Mouse (Mus musculus): ENCODE data around the gene Ahsg.

The Ahsg gene

DNA sequence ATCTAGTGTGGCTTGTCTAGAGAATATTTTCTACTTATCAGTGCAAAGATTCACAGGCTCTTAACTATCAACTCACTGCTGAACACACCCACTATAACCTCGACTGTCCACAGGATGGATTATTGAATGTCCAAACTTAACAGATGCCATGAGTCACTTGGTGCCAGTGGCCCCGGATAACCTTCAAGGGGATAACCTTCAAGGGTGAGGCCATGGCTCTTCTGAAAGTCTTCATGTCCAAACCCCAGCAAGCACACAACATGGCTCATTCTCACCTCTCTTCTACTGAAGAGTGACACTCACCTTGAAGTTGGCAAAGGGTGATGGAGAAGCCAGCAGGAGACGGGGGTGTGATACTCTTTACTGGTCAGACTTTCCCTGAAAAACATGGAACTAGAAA is 4.4 kb upstream of the Ahsg start:
- no peak for DNase-seq (ENCODE audit: low spot score in 2 of 2)

GRCm38 (mm10) chr16:22888835-22889234 is 2.2 kb upstream of the Ahsg start:
- no peak for DNase-seq (ENCODE audit: low spot score in 2 of 2)

DNA sequence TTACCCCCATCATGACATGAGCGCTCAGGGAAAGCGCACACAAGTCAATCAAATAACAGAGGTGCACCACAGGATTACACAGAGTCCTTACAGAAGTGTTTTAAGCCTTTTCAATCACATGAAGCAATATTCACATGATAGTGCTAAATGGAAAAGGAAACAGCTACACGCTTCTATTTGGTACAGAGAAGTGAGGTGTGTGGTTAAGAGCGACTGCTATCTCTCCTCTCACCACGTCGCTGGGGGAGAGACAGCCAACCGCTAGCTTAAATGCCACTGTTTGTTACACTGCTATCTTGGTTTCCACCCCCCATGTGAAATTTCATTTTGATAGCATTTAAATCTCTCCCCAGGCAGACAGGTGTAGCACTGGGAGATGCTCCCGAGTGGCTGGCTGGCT is 1.4 kb upstream of the Ahsg start:
- DNase-seq (ENCODE audit: low spot score in 2 of 2) = no peak

DNA sequence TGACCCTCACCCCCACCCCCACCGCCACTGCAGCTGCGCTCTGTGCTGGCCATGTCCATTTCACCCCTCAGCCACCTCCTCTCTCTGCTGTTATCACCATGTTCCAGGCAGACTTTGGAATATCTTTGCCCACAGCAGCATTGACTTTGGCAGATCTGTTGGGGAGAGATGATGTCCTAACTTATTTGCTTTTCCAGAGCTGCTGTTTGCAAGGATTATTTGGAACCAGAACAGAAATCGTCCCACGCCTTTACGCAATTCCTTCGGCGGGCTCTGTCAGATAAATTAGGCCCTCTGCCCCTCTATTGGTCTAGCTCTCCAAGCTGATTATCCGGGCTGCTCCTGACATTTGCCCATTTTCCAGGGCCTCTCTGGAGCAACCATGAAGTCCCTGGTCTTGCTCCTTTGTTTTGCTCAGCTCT is 667 bp downstream of the Ahsg start:
- no peak for DNase-seq (ENCODE audit: low spot score in 2 of 2)

DNA sequence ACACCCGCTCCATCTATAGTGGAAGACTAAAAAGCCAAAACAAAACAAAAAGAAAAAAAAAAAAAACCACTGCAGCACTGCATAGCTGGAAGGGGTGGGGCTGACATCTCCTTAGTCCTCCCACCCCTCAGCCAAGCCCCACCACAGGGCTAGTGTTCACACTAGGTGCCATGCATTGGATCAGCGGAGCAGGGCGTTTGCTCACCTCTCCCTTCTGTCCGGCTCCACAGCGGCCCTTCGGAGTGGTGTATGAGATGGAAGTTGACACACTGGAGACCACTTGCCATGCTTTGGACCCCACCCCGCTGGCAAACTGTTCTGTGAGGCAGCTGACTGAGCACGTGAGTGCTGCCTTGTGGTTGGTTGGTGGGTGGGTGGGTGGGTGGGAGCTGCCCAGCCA is 3.0 kb downstream of the Ahsg start:
- no peak for DNase-seq (ENCODE audit: low spot score in 2 of 2)

- no peak for DNase-seq (ENCODE audit: low spot score in 2 of 2)
Measured at GRCm38 (mm10) chr16:22896618-22897017, 5.5 kb downstream of the Ahsg start.

GRCm38 (mm10) chr16:22899346-22899745 is 8.3 kb downstream of the Ahsg start:
- no peak for DNase-seq (ENCODE audit: low spot score in 2 of 2)

DNA sequence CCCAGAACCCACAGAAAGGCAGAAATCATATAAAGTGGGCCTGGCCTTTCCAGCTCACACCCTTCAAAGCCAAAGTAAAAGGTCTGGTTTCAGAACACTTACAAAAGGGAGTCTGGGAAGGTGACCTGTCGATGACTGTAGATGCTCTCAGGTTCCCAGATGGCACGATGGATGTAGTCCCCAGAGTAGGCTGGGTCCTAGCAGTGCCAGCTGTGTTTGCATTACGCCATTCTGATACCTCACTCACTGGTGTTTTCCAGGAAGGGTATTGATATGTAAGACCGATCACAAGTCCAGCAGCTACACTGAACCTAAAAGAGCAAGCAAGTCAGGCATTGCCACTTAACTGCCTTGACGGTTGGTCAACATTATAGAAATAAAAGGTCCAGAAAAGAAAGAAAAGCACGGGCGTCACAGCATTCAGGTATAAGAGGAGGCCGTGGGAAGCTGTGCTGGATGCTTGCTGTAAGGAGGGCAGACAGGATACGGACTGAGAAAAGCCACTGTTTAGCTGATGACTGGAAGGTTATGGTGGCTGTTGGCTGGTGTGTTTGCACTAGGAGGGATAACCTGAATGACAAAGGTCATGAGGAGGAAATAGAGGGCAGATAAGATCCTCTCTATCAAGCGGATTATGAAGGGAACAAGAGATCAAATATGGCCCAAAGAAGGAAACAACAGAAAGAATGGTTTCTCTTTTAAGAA is 8.9 kb downstream of the Ahsg start:
- DNase-seq (ENCODE audit: low spot score in 2 of 2) = no peak

DNA sequence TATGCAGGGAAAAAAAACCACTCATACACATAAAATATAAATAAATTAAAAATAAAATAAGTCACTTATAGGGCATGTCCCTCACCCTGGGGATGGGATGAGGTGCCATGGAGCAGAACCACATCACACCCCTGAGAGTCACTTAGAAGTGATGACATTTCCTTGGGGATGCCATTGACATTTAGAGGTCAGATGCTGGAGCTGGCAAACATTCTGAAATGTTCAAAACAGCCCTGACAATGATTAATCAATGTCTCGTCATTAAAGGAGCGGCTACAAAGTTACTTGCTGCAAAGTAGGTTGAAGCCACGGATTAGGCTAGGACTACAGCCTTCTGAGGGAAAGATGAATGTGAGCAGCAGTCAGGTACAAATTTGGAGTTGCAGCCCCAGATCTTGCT is 10.2 kb downstream of the Ahsg start:
- no peak for DNase-seq (ENCODE audit: low spot score in 2 of 2)

DNA sequence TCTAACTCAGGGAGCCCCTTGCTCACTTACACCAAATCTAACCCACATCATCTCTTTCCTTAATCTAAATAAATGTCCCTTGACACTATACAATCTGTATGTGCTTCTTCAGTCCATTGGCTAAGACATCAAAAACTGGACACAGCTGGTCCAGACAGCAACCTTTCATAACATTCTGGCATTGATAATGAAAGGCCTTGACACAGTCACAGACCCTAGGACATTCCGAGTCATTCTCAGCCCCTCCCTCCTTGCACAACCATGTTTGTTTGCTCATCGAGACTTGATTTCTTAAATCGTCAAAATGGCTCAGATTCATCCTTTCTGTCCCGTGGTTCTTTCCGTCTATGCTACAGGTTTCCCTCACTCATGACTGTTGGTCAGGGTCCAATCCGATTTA is 18.2 kb downstream of the Ahsg start:
- no peak for DNase-seq (ENCODE audit: low spot score in 2 of 2)

GRCm38 (mm10) chr16:22911986-22912385 is 20.9 kb downstream of the Ahsg start:
- DNase-seq (ENCODE audit: low spot score in 2 of 2) = no peak

DNA sequence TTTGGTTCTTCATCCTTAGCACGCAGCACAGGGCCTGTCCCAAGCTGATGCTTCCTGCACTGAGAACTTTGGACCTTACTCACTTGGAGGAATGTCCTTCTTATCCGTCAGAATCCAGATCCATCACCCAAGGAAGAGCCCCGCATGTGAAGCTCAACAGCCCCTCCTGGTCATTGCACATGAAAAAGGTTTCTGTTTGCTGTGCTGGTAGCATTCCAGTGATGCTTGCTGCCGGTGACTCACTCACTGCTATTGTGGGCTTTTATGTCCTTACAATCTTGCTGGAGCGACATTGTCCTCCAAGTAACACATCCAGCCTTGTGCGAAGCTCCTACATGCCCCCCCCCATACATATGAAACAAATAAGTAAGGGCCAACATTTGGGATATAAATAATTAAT is 21.8 kb downstream of the Ahsg start:
- no peak for DNase-seq (ENCODE audit: low spot score in 2 of 2)

DNA sequence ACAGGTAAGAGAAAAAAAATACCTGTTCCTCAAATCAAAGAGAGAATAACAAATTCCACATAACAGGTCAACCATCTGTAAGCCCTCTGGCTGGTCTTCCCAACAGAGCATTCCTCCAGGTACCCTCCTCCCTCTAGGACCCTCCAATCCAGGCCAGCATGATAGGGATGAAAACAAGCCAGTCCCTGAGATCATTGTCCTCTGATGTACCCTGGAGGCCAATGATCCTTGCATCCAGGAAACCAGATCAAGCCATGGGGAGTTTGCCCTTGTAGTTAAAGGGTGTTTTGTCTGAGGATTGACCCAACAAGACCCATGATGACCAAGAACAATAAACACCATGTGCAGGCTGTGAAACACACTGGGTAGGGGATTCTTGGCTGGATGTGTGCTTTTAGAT is 23.2 kb downstream of the Ahsg start:
- no peak for DNase-seq (ENCODE audit: low spot score in 2 of 2)

GRCm38 (mm10) chr16:22918034-22918433 is 27.0 kb downstream of the Ahsg start, which contains the start of gene Fetub:
Gene Fetub (plus strand): TSS chr16:22918334.
- no peak for DNase-seq (ENCODE audit: low spot score in 2 of 2)

- no peak for DNase-seq (ENCODE audit: low spot score in 2 of 2)
Measured at GRCm38 (mm10) chr16:22918664-22919312, 27.7 kb downstream of the Ahsg start.

- no peak for DNase-seq (ENCODE audit: low spot score in 2 of 2)
Measured at GRCm38 (mm10) chr16:22919971-22920854, 29.1 kb downstream of the Ahsg start.

- DNase-seq (ENCODE audit: low spot score in 2 of 2) = no peak
Measured at GRCm38 (mm10) chr16:22921761-22922160, 30.7 kb downstream of the Ahsg start.

- no peak for DNase-seq (ENCODE audit: low spot score in 2 of 2)
Measured at GRCm38 (mm10) chr16:22922433-22922832, 31.4 kb downstream of the Ahsg start.

DNA sequence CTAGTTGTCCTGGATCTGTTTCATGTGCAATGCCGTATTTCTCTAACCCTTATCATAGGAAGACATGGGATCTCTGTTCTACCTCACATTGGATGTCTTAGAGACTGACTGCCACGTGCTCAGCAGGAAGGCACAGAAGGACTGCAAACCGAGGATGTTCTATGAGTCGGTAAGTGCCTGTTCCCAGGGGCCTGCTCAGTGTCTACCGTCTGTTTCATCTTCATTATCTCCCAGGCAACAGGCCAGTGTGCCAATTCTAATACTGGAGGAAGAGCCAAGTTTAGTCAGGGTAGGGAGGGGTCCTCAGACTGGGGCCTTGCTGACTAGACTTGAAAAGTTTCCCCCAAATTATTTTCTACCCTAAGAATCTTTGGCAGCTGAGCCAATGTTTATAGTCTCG is 38.5 kb downstream of the Ahsg start:
- DNase-seq (ENCODE audit: low spot score in 2 of 2) = peak in 1 of 2 experiments; percentile 29

- DNase-seq (ENCODE audit: low spot score in 2 of 2) = no peak
Measured at GRCm38 (mm10) chr16:22931431-22932200, 40.5 kb downstream of the Ahsg start.

DNA sequence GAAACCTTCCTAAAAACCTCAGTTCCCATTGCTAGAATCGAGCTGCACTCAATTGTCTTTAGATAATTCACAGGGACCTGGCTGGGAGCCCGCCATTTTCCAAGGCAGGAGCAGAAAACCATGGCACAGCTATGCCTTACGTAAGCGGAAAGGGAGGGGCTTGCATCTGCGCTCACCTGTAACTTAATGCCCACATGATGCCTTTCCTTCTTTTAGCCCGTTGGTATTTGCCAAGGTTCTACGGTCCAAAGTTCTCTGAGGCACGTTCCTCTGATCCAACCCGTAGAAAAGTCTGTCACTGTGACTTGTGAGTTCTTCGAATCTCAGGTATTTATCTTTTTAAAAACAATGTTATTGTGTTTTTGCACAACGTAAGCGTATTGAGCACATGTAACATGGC is 46.6 kb downstream of the Ahsg start:
- no peak for DNase-seq (ENCODE audit: low spot score in 2 of 2)

- no peak for DNase-seq (ENCODE audit: low spot score in 2 of 2)
Measured at GRCm38 (mm10) chr16:22938541-22938940, 47.5 kb downstream of the Ahsg start.

Measured in cerebellum, postnatal 4 days (tissue).